Mouse (Mus musculus): ENCODE results near the gene Selplg. TPM values are rescaled to one million over a fixed set of nuclear protein-coding genes. Genes with fewer than 3 reads are reported as not detected.

Gene Selplg
- total and polyA plus RNA-seq, 2 experiments from 2014 or later = 1.6 to 1.7 TPM

GRCm38 (mm10) chr5:113875625-113876024 lies 43.2 kb upstream of the Selplg start:
- Histone ChIP-seq H3K9me3 (replicated peaks; ENCODE audit: control insufficient read depth, low read length) (0 out of 2 replicates have a peak, but pooled peaks cover 3% of the 10 kb centered on the region), H3K4me3 (ENCODE audit: low read depth, low read length) (no peak overlapping the region), H3K9ac (replicated peaks; ENCODE audit: low read depth, low read length) (no peak overlapping the region), H3K27ac (ENCODE audit: low read depth) (no peak overlapping the region), H3K4me2 (ENCODE audit: low read depth, low read length) (no peak overlapping the region), H3K27me3 (ENCODE audit: control insufficient read depth, insufficient read depth, low read length) (no peaks in the 10 kb centered on the region), H3K4me1 (ENCODE audit: control insufficient read depth, insufficient read depth) (peaks cover 37% of the 10 kb centered on the region), H3K36me3 (replicated peaks; ENCODE audit: control insufficient read depth, insufficient read depth, low read length) (peaks cover 39% of the 10 kb centered on the region)
- TF ChIP-seq EP300 (IDR thresholded peaks at IDR 0.05; ENCODE audit: low read depth) = no peak
- TF ChIP-seq CTCF (IDR thresholded peaks at IDR 0.05; ENCODE audit: low read depth) = no peak
- no peak for DNase-seq (ENCODE audit: low spot score)
- ATAC-seq (ENCODE audit: insufficient read depth, low read depth) = no peak
- 89% methylated on average over 4 of the region's 4 CpGs for WGBS

DNA sequence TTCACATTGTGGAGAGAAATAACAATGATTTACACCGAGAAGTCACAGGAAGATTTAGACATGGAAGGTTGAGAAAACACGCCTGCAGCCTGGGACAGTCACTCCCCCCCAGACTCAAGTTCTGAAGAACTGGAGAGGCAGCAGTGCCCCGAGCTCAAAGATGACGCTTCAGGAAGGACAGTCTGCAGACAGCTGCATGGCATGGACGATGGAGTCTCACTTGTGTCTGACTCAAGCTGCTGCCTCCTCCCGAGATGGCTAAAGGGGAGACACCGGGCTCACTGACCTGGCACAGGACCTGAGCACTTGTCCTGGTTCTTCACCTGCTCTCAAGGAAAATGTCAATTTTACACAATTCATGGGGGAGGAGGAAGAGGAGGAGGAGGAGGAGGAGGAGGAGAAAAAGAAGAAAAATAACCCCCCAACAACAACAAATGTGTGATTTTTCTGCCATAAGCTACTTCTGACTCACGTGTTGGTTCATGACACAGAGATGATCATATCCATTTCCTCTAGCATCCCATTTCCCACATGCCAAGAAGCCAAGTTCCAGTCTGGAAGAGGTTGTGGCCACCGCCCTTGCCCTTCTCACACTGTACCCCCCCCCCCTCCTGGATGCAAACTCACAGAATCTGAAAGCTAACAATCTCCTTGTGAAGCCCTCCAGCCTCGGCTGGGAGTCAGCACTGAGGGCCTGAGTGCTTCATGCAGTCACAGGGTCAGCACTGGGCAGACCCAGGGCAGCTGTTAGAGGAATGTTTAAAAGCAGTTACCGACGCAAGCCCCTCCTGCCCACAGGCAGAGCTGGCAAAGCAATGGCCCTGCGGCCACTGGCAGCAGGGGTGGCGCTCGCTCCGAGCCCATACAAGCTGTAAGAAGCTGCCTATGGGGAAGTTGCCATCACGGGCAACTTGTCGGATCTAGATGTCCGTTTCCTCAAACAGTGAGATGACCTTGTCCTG lies 41.9 kb upstream of the Selplg start:
- peak overlapping the region; percentile 17 for H3K9ac ChIP-seq (replicated peaks; ENCODE audit: low read depth, low read length)
- DNase-seq (ENCODE audit: low spot score) (no peak), ATAC-seq (ENCODE audit: insufficient read depth, low read depth) (no peak)
- 45% methylated on average over 19 of the region's 19 CpGs for WGBS
- peak overlapping the region; percentile 41 for H3K4me2 ChIP-seq (ENCODE audit: low read depth, low read length)
- peaks cover 27% of the 10 kb centered on the region for H3K36me3 ChIP-seq (replicated peaks; ENCODE audit: control insufficient read depth, insufficient read depth, low read length)
- H3K4me1 ChIP-seq (ENCODE audit: control insufficient read depth, insufficient read depth) = peaks cover 49% of the 10 kb centered on the region
- no peaks in the 10 kb centered on the region for H3K27me3 ChIP-seq (ENCODE audit: control insufficient read depth, insufficient read depth, low read length)
- no peak overlapping the region for H3K4me3 ChIP-seq (ENCODE audit: low read depth, low read length)
- H3K27ac ChIP-seq (ENCODE audit: low read depth) = peak overlapping the region; percentile 88
- H3K9me3 ChIP-seq (replicated peaks; ENCODE audit: control insufficient read depth, low read length) = 0 out of 2 replicates have a peak, but pooled peaks cover 3% of the 10 kb centered on the region
- TF ChIP-seq CTCF (IDR thresholded peaks at IDR 0.05; ENCODE audit: low read depth) (no peak), EP300 (IDR thresholded peaks at IDR 0.05; ENCODE audit: low read depth) (no peak)

GRCm38 (mm10) chr5:113872936-113873912 lies 40.8 kb upstream of the Selplg start:
- TF ChIP-seq CTCF (IDR thresholded peaks at IDR 0.05; ENCODE audit: low read depth) (no peak), EP300 (IDR thresholded peaks at IDR 0.05; ENCODE audit: low read depth) (peak; percentile 80)
- H3K9me3 ChIP-seq (replicated peaks; ENCODE audit: control insufficient read depth, low read length) = 0 out of 2 replicates have a peak, but pooled peaks cover 3% of the 10 kb centered on the region
- peak overlapping the region; percentile 88 for H3K27ac ChIP-seq (ENCODE audit: low read depth)
- DNase-seq (ENCODE audit: low spot score) = peak; percentile 95
- WGBS = 12% methylated on average over 13 of the region's 15 CpGs
- H3K36me3 ChIP-seq (replicated peaks; ENCODE audit: control insufficient read depth, insufficient read depth, low read length) = peaks cover 25% of the 10 kb centered on the region
- peak; percentile 84 for ATAC-seq (ENCODE audit: insufficient read depth, low read depth)
- peak overlapping the region; percentile 17 for H3K9ac ChIP-seq (replicated peaks; ENCODE audit: low read depth, low read length)
- H3K4me3 ChIP-seq (ENCODE audit: low read depth, low read length) = no peak overlapping the region
- H3K4me2 ChIP-seq (ENCODE audit: low read depth, low read length) = peak overlapping the region; percentile 41
- H3K4me1 ChIP-seq (ENCODE audit: control insufficient read depth, insufficient read depth) = peaks cover 61% of the 10 kb centered on the region
- no peaks in the 10 kb centered on the region for H3K27me3 ChIP-seq (ENCODE audit: control insufficient read depth, insufficient read depth, low read length)

- Histone ChIP-seq H3K9ac (replicated peaks; ENCODE audit: low read depth, low read length) (no peak overlapping the region), H3K27me3 (ENCODE audit: control insufficient read depth, insufficient read depth, low read length) (no peaks in the 10 kb centered on the region), H3K9me3 (replicated peaks; ENCODE audit: control insufficient read depth, low read length) (0 out of 2 replicates have a peak, but pooled peaks cover 3% of the 10 kb centered on the region), H3K4me1 (ENCODE audit: control insufficient read depth, insufficient read depth) (peaks cover 65% of the 10 kb centered on the region), H3K4me2 (ENCODE audit: low read depth, low read length) (no peak overlapping the region), H3K4me3 (ENCODE audit: low read depth, low read length) (no peak overlapping the region), H3K27ac (ENCODE audit: low read depth) (peak overlapping the region; percentile 88), H3K36me3 (replicated peaks; ENCODE audit: control insufficient read depth, insufficient read depth, low read length) (peaks cover 18% of the 10 kb centered on the region)
- peak; percentile 24 for TF ChIP-seq CTCF (IDR thresholded peaks at IDR 0.05; ENCODE audit: low read depth)
- no peak for TF ChIP-seq EP300 (IDR thresholded peaks at IDR 0.05; ENCODE audit: low read depth)
- no peak for DNase-seq (ENCODE audit: low spot score)
- WGBS = 72% methylated on average over 7 of the region's 7 CpGs
- ATAC-seq (ENCODE audit: insufficient read depth, low read depth) = no peak
These were observed 39.6 kb upstream of the Selplg start for GRCm38 (mm10) chr5:113871903-113872548.
